Mouse (Mus musculus) megakaryocyte, adult 5-6 weeks (primary cell): ENCODE results near the gene Atp6v0a4. TPM values are rescaled to one million over a fixed set of nuclear protein-coding genes. Genes with fewer than 3 reads are reported as not detected.
A peak's percentile ranks its signal among the peaks of the same experiment; 100 is the strongest.

Experiments
- ATAC-seq: 2 replicates; pipeline ENCODE4 v1.8.0; 2016; ENCODE audit warnings: mild to moderate bottlenecking, inconsistent platforms; ENCODE audit not compliant: poor library complexity, severe bottlenecking
- total RNA-seq, 2 experiments: library from RNA; stranded (forward) in 1 of 2; stranded (reverse) in 1 of 2; fragments of 153-499, 151-499 nt in 1 of 2; fragments of 221-1000, 200-1000 nt in 1 of 2; gene quantifications; 2 replicates each; pipeline versions ENCODE4 v1.2.3 to v1.2.4; 2015 to 2017

Gene Atp6v0a4
- total RNA-seq, 2 experiments from 2014 or later, result not detected

GRCm38 (mm10) chr6:38081727-38082341 lies 42.6 kb downstream of the Atp6v0a4 start:
- no peak for ATAC-seq

- no peak for ATAC-seq
These were observed 44.0 kb downstream of the Atp6v0a4 start for GRCm38 (mm10) chr6:38080364-38080763.

GRCm38 (mm10) chr6:38073592-38073991 lies 50.8 kb downstream of the Atp6v0a4 start:
- ATAC-seq, result no peak

- ATAC-seq, result no peak
These were observed 52.1 kb downstream of the Atp6v0a4 start for GRCm38 (mm10) chr6:38072137-38072796.

- ATAC-seq, result no peak
These were observed 53.1 kb downstream of the Atp6v0a4 start for GRCm38 (mm10) chr6:38071256-38071655.

- peak; percentile 78 for ATAC-seq
These were observed 58.2 kb downstream of the Atp6v0a4 start for GRCm38 (mm10) chr6:38066215-38066614.

GRCm38 (mm10) chr6:38065501-38066122 lies 58.8 kb downstream of the Atp6v0a4 start:
- ATAC-seq, result peak; percentile 72

GRCm38 (mm10) chr6:38065122-38065500 lies 59.3 kb downstream of the Atp6v0a4 start:
- peak; percentile 47; the same call in 1 of the 2 replicates for ATAC-seq

GRCm38 (mm10) chr6:38064621-38065020 lies 59.8 kb downstream of the Atp6v0a4 start:
- no peak for ATAC-seq

- no peak for ATAC-seq
These were observed 65.6 kb downstream of the Atp6v0a4 start for GRCm38 (mm10) chr6:38058805-38059204.

GRCm38 (mm10) chr6:38055471-38056330 lies 68.7 kb downstream of the Atp6v0a4 start:
- ATAC-seq, result no peak

- ATAC-seq, result no peak
These were observed 74.8 kb downstream of the Atp6v0a4 start for GRCm38 (mm10) chr6:38049601-38050000.

GRCm38 (mm10) chr6:38048800-38049561 lies 75.4 kb downstream of the Atp6v0a4 start:
- no peak for ATAC-seq

- no peak for ATAC-seq
These were observed 76.4 kb downstream of the Atp6v0a4 start for GRCm38 (mm10) chr6:38048003-38048402.

GRCm38 (mm10) chr6:38046838-38047237 lies 77.5 kb downstream of the Atp6v0a4 start, which contains the start of gene Svopl:
TSS of gene Svopl (minus strand) at chr6:38046996.
- ATAC-seq, result no peak

- no peak for ATAC-seq
These were observed 91.4 kb downstream of the Atp6v0a4 start for GRCm38 (mm10) chr6:38032801-38033566.

- ATAC-seq, result no peak
These were observed 92.4 kb downstream of the Atp6v0a4 start for GRCm38 (mm10) chr6:38031924-38032540.

GRCm38 (mm10) chr6:38028205-38028604 lies 96.2 kb downstream of the Atp6v0a4 start:
- ATAC-seq, result no peak

GRCm38 (mm10) chr6:38027771-38028170 lies 96.6 kb downstream of the Atp6v0a4 start:
- ATAC-seq, result no peak
